Mouse (Mus musculus) hematopoietic multipotent progenitor cell, adult 10-12 weeks (in vitro differentiated cells): Measurements from ENCODE around the gene Skap2. TPM values are rescaled to one million over a fixed set of nuclear protein-coding genes. Genes with fewer than 3 reads are reported as not detected.

Source experiments
- polyA plus RNA-seq: library from polyadenylated mRNA; stranded (reverse); fragments of >175 nt; gene quantifications from 2 replicates; pipeline ENCODE4 v1.2.3, GENCODE M21; 2012; ENCODE audit warnings: low replicate concordance

The Skap2 gene
- polyA plus RNA-seq: 5.0 and 6.7 TPM in 2 replicates

DNA sequence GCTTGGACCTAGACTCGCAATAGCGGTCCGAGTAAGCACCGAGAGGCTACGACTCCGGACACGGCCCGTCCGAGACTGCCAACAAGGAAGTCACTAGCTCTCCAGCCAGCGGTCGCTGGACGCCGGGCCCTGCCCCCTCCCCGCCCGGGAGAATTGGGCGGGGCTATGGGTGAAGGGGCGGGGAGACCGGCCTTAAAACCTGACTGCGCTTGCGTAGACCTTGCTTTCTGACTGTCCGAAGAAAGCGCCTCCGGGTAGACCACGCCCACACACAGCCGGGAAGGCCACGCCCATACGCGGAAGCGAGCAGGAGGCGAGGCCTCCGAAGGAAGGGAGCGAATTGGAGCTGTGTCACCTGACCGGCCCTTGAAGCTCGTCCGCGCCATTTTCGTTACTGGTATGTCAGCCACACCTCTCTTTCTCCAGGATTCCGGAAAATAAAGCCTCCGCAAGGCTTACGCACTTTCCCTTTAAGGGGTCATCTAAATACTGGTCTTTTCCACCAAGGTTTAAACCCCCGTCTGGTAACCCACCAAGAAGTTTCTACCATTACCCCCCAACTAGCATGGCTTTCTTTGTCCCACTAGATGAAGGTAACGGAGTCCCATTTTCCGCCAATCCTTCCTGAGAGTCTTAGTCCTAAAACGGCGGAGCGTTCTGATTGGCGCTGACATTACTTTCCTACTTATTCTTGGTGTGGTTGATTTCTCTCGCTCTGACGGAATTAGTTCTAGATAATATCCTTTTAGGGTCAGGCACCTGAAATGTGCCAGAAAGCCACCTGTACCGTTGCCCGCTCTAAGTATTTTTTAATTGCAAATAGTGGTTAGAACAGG, at the start of gene Skap2:
Gene Skap2 (minus strand): TSS at position 141 of the 836 bp plus-strand sequence.

Other genes starting within 250 kb of the Skap2 start
- gene Hoxa1, start 145.8 kb upstream of the Skap2 start, polyA plus RNA-seq: 0.08 TPM in 1 of 2 replicates, not detected in the other
- gene Hoxa2, start 152.3 kb upstream of the Skap2 start, polyA plus RNA-seq: 0.08 and 0.29 TPM in 2 replicates
- gene 5730596B20Rik, start 164.9 kb upstream of the Skap2 start, polyA plus RNA-seq: not detected in 2 replicates
- 0.30 and 0.90 TPM in 2 replicates for gene Hoxa4, start 179.2 kb upstream of the Skap2 start, polyA plus RNA-seq
- 0.49 and 0.99 TPM in 2 replicates for gene Hoxa5, start 192.0 kb upstream of the Skap2 start, polyA plus RNA-seq
- 0.24 and 1.5 TPM in 2 replicates for gene Hoxa6, start 196.2 kb upstream of the Skap2 start, polyA plus RNA-seq
- 0.93 and 2.4 TPM in 2 replicates for gene Hoxa3, start 200.8 kb upstream of the Skap2 start, polyA plus RNA-seq
- 0.20 TPM in 1 of 2 replicates, not detected in the other for gene Gm28308, start 200.8 kb upstream of the Skap2 start, polyA plus RNA-seq
- gene Hoxa7, start 209.3 kb upstream of the Skap2 start, polyA plus RNA-seq: 1.9 and 4.9 TPM in 2 replicates
- 0.96 and 1.6 TPM in 2 replicates for gene Hoxa9, start 218.5 kb upstream of the Skap2 start, polyA plus RNA-seq
- gene Hoxa10, start 228.3 kb upstream of the Skap2 start, polyA plus RNA-seq: not detected in 2 replicates
- gene Hoxa11, start 233.3 kb upstream of the Skap2 start, polyA plus RNA-seq: not detected in 2 replicates
- not detected in 2 replicates for gene Hoxa13, start 248.3 kb upstream of the Skap2 start, polyA plus RNA-seq